Mouse (Mus musculus) naive thymus-derived CD4-positive, alpha-beta T cell, adult 2 months (primary cell): ENCODE results near the gene Rnf111.
"Not testable (repeated sequence)": the region's sequence is repeated elsewhere in the genome, so short reads cannot be mapped to it uniquely, and the experiment has no call there.

Experiments used
- DNase-seq: peaks from one replicate; pipeline ENCODE4 v3.0.0-alpha.2; 2011; ENCODE audit warnings: low read depth

The Rnf111 gene

GRCm38 (mm10) chr9:70503626-70504041 is at the start of gene Rnf111:
Gene Rnf111, minus strand, starts transcription at chr9:70503725.
- DNase-seq: peak; percentile 98

DNA sequence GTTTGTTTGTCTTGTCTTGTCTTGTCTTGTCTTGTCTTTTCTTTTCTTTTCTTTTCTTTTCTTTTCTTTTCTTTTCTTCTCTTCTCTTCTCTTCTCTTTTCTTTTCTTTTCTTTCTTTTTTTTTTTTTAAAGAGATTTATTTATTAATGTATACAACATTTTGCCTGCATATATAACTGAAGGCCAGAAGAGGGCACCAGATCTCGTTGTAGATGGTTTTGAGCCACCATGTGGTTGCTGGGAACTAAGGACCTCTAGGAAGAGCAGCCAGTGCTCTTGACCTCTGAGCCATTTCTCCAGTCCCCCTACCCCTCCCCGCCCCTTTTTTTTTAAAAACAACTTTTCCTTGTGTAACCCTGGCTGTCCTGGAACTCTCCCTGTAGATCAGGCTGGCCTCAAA is 48.7 kb upstream of the Rnf111 start:
- not testable (repeated sequence) for DNase-seq

GRCm38 (mm10) chr9:70551524-70551923 is 48.0 kb upstream of the Rnf111 start:
- no peak for DNase-seq

- no peak for DNase-seq
Measured at GRCm38 (mm10) chr9:70548304-70548703, 44.8 kb upstream of the Rnf111 start.

DNA sequence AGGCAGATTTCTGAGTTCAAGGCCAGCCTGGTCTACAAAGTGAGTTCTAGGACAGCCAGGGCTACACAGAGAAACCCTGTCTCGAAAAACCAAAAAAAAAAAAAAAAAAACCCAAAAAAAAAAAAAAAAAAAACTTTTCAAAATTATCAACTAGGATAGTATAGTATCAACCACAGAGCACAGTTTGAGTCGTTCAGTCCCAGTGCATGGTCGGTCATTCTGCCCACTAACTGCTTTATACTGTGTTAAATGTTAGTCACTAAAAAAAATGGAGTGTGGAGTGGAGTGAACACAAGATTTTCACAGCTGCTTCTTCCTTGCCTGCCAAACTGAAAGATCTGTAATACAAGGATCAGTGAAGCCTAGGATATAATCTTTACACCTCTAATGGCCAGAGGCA is 43.1 kb upstream of the Rnf111 start:
- not testable (repeated sequence) for DNase-seq

- DNase-seq: no peak
Measured at GRCm38 (mm10) chr9:70544831-70545230, 41.3 kb upstream of the Rnf111 start.

DNA sequence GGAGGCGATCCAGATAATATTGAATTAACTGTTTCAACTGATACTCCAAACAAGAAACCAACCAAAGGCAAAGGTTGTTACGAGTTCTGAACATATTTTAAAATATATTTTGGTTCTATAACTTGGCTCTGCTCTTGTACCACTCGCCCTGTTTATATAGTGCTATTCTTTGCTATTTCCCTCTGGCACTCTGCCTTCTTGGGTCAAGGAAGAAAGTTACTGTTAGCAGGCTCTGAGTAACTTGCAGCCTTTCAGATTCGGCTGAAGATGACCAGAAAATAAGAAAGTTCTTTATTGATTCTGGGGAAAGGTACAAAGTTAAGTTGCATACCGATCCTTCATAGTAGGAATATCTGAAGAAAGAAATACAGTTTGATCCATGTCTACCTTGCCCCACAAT is 40.5 kb upstream of the Rnf111 start:
- DNase-seq: no peak

DNA sequence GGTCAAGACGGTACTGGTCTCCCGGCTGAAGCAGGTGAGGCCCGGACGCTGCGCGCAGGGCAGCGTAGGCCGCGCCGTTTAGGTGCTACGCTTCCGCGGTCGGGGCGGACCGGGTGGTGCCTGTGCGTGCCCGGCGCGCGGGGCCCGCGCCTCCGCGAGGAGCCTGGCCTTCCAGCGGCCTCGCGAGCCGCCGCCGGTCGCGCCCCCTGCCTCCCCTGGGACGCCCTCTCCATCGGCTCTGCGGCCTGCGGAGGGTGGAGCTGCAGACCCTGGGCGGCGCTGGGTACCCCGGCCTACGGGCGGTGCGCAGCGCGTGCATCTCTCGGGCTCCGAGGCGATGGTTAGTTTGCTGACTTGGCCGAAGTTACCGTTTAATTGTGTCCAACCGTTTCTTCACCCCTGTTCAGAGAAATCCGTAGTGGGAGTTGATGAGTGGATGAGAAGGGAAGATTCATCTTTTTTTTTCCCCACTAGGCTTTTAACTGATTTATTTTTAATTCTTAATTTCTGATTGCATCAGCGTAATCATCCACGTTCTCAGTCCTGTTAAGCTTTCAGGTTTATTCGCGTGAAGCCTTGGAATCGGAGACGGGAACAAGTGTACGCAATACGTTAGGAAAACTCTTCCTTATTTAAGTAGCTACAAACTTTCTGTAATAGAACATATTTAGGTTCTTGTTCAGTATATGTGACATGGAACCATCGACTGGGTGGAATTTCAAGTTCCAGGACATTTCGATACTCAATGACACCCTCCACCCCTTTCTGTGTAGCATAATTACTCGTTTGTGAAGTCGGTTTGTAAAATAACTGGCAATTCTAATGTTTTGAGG is 39.7 kb upstream of the Rnf111 start:
- DNase-seq: no peak

DNA sequence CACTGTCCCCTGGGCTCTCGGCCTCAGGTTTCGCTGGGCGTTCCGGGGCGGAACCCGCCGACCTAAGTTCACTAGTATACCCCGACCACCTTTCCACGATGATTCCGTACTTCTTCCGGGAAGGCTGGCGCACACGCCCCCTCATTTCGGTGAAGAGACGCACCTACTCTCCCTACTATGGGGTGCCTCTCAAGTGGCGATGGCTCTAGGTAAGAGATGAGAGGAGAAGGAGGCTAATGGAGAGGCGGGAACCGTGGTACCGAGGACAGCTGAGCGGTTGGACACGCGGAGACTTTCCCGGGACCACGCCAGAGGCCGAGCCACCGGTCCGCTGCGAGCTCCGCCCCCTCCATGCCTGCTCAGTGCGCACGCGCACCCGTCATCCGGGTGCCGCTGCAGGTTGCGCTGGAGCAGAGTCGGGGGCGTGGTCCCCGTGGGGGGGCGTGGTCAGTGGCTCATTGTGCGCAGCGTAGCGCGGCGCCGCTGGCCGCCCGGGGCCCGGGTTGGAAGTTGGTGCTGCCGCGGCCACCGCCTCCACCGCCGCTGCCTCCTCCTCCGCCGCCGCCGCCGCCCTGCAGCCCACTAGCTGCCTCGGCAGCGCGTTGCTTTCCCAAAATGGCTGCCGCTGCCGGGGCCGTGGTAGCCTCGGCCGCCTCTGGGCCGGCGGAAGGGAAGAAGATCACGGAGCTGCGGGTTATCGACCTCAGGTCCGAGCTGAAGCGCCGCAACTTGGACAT is 38.9 kb upstream of the Rnf111 start, which contains the start of gene Sltm:
Gene Sltm (plus strand): TSS at position 450 of the 737 bp plus-strand sequence.
- DNase-seq: peak; percentile 99

DNA sequence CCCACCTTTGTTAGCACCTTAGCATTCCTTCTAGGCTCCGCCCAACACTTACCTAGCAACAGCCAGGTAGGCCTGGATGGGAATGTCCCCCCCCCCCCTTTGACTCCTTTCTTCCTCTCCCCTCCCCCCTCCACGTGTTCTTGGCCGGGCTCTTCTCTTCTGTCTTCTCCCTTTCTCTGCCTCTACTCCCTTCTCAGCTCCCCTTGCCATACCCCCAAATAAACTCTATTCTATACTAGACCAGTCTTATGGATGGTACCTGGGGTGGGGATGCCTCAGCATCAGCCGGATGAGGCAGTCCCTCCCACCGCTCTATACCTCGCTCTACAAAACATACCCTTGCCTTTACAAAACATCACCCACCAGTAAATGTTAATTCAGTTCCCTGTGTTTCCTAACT is 38.1 kb upstream of the Rnf111 start:
- no peak for DNase-seq

DNA sequence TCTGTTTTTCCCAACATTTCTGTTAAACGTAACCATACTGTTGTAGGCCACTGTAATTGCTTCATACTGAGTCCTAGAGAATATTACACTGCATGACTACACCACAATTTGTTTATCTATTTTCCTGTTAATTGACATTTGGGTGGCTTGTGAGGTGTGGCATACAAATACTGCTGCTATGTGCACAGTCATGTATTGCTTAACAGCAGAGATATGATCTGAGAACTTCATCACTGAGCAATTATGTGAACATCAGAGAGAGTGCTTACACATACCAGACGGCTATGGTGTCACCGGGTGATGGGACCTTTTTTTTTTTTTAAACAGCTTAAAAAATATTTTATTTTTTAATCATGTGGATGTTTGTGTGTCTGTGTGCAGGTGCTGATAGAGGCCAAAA is 29.8 kb upstream of the Rnf111 start:
- no peak for DNase-seq

DNA sequence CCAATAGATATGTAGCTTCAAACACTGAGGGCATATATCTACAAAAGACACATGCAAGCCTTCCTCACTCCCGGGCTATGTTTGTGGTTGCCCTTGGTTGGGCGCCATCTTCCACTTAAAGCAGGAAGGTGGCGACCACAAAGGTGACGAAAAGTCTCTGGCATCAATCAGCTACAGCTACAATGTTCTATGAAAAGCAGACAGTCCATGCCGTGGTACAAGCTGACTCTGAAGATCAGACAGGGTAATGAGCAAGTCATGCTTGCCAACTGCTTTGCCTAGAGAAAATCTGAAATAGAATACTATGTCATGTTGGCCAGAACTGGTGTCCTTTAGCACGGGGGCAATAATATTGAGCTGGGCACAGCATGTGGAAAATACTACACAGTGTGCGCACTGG is 20.8 kb upstream of the Rnf111 start:
- DNase-seq: peak; percentile 41

GRCm38 (mm10) chr9:70523813-70524212 is 20.3 kb upstream of the Rnf111 start:
- no peak for DNase-seq

GRCm38 (mm10) chr9:70520651-70521050 is 17.1 kb upstream of the Rnf111 start:
- no peak for DNase-seq

- DNase-seq: no peak
Measured at GRCm38 (mm10) chr9:70511681-70512080, 8.2 kb upstream of the Rnf111 start.

DNA sequence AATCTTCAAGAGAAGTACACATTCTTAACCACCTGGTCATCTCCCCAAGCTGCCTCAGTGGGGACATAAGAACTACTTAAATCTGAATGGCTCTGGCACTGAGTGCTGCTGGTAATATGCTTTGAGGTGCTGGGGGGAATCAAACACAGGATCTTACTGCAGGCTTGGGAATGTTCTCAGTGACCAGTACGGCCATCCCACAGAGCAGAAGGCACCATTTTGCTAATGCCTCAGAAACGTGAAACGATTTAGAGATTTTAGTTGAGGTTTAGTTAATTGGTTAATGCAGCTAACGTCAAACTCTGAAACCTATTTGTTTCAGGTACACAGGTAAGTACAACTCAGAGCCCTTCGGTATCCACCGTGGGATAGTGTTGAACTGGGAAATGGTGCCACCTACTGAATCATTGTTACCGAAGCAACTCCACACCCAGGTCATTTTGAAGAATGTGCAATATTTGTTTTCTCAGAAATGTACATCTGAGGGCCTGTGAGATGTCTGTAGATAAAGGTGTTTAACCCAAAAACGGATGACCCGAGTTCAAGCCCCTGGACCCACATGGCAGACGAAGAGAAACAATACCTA is 7.6 kb upstream of the Rnf111 start:
- DNase-seq: peak; percentile 61

GRCm38 (mm10) chr9:70509906-70510525 is 6.5 kb upstream of the Rnf111 start:
- DNase-seq: no peak

DNA sequence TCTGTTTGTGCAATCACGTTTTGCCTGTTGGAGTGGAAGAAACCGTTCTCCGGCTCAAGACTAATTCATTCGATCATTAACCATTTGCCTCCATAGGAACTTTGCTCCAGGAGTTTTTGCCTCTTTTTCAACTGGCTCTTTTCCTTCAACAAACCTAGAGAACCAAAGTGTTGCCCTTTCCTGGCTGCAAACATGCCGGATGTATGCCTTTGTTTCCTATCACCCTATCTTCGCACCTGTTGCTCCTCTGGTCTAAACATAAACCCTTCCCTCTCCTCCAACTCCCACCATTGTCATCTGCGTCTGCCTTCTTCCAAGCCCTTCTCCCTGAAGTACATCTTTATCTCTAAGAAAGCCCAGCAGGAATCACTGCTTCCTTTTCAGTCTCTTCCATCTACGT is 3.3 kb upstream of the Rnf111 start:
- DNase-seq: no peak

DNA sequence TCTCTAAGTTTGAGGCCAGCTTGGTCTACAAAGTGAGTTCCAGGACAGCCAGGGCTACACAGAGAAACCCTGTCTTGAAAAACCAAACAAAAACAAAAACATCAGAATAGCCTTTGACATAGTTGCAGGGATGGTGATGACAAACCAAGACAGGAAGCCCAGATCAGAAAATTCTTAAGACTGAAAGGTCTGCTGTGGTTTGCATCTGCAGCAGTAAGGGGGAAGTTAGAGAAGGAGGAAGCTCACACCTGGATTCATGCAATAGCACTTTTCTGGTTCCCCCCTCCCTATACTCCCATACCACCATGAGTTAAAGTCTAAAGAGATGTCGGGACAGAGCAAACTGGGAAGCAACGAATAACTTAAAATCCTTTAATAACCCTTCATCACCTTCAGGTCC is 2.7 kb upstream of the Rnf111 start:
- DNase-seq: peak; percentile 51

DNA sequence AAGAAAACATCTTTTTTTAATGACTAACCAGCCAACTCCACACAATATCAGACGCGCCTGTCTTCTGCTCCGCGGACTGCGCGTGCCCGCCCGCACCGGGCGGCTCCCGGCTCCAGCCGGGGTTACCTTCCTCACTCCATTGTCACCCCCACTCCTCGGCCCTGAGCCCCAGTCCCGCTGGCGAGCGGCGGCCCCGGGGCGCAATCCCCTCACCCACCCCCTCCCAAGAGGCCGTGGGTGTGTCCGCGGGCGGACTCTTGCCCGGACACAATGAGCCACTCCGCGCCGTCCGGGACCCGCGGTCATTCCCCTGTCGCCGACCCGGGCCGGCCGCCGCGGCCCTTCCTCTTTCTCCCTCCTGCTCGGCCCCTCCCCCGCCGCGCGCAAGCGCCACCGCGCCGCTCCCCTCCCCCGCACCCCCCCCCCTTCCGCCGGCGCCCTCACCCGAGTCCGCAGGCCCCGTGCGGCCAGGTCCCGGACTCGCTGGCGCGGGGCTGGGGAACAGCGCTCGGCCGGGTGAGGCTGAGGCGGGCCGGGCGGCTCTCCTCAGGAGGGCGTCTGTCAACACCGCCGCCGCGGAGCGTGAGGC is 416 bp downstream of the Rnf111 start:
- peak; percentile 51 for DNase-seq

- peak; percentile 41 for DNase-seq
Measured at GRCm38 (mm10) chr9:70502284-70503014, 1.1 kb downstream of the Rnf111 start.
